25 mouse cellular contexts compared by ENCODE assay signal in the genomic region with DNA sequence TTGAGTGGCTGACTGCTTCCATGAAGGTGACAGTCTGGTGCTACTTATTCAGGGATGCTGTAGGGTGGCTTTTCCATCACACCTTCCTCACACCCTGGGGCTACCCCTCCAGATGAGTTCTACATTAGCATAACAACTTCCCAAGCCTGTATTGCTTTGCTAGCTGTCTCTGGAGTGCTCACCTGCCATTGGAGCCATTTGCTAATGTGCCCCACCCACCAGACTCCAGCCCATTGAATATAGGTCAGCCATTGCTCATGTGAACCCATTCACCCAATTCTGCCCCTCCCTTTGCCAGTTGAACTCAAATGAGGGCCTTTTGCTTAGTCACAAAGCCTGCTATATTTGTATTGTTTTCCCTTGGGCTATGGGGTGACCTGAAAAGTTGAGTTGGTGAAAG.
A peak's percentile ranks its signal among the peaks of the same experiment; 100 is the strongest.
DNase-seq lines count a peak whose midpoint lies in the region; ATAC-seq and TF ChIP-seq lines count a peak whose summit lies in the region.
"Had no signal": no experiment of that assay in that cellular context is flagged by ENCODE, and none has a peak within 500 bp of the region (broad histone marks: within the 10 kb centered on the region; RNA-seq: fewer than 3 reads in every experiment).

No protein-coding gene starts in this region.

- no peak for ATAC-seq in CD4-positive, CD25-positive, alpha-beta regulatory T cell, adult 4 months
- no peak for ATAC-seq in activated CD4-positive, CD25-positive, alpha-beta regulatory T cell, adult 4 months
- ATAC-seq: forebrain, embryonic 13.5 days; forebrain, embryonic 16.5 days; hindbrain, embryonic 16.5 days; intestine, embryonic 16.5 days had no signal

- H3K36me3 ChIP-seq in ES-E14 (ENCODE audit: control insufficient read depth, insufficient read depth, low read length, poor library complexity, severe bottlenecking), result no peaks in the 10 kb centered on the region
- H3K36me3 ChIP-seq: forebrain, embryonic 10.5 days; heart, embryonic 15.5 days; hindbrain, embryonic 13.5 days had no signal

- H3K4me3 ChIP-seq in ES-E14 (ENCODE audit: insufficient read depth in 1 of 2, low read depth in 1 of 2, low read length in 2 of 2, poor library complexity in 1 of 2, severe bottlenecking in 1 of 2), result no peak overlapping the region
- H3K4me3 ChIP-seq: forebrain, embryonic 10.5 days; forebrain, embryonic 13.5 days; heart, embryonic 12.5 days; heart, embryonic 15.5 days; hindbrain, embryonic 10.5 days; hindbrain, embryonic 13.5 days had no signal

- in situ Hi-C loops in ES-E14 (cut with MboI; ENCODE audit: low sequenced_read_pairs in 2 of 2, unreplicated experiment in 2 of 2), result loop anchor here (10.0 to 25.0 kb wide), 2 partner anchors 567 to 575 kb away; no protein-coding TSS in a partner anchor

- peak; percentile 54 for DNase-seq in CD4-positive, CD25-positive, alpha-beta regulatory T cell, adult 2 months (ENCODE audit: low read depth, low spot score)
- peak; percentile 48 for DNase-seq in CD4-positive helper T cell, adult 2 months (ENCODE audit: low read depth, low spot score)
- DNase-seq in ES-E14 (ENCODE audit: low read depth, low spot score), result peak; percentile 57
- DNase-seq in induced T-regulatory cell, adult 2 months (ENCODE audit: low read depth), result peak; percentile 76
- DNase-seq in layer of hippocampus, postnatal 14 days (ENCODE audit: low spot score in 2 of 2), result no peak
- DNase-seq: adrenal gland, postnatal 10 days; adrenal gland, postnatal 36 days; cerebellum, adult 18-20 months; cerebellum, adult 9-10 months; cerebellum, postnatal 14 days; gastrocnemius, postnatal 10 days; gastrocnemius, postnatal 36 days; heart, postnatal 10 days; heart, postnatal 36 days had no signal

- H3K4me1 ChIP-seq in ES-E14 (ENCODE audit: control insufficient read depth in 2 of 2, insufficient read depth in 2 of 2, low read length in 2 of 2, poor library complexity in 1 of 2), result peaks cover 0 to 5% of the 10 kb centered on the region in 2 experiments; a peak in 1 of 4 replicates
- H3K4me1 ChIP-seq: forebrain, embryonic 10.5 days; forebrain, embryonic 13.5 days; hindbrain, embryonic 10.5 days had no signal

- no peak overlapping the region for H3K27ac ChIP-seq in ES-E14 (ENCODE audit: insufficient read depth, low read depth, low read length, poor library complexity, severe bottlenecking)
- H3K27ac ChIP-seq: forebrain, embryonic 10.5 days; forebrain, embryonic 13.5 days; heart, embryonic 15.5 days; hindbrain, embryonic 10.5 days; hindbrain, embryonic 13.5 days had no signal

- no peaks in the 10 kb centered on the region for H3K9me3 ChIP-seq in ES-E14 (ENCODE audit: control insufficient read depth, insufficient read depth, low read depth, low read length)
- H3K9me3 ChIP-seq: forebrain, embryonic 10.5 days; forebrain, embryonic 13.5 days; heart, embryonic 12.5 days; heart, embryonic 15.5 days had no signal

- H3K9ac ChIP-seq in ES-E14 (ENCODE audit: insufficient read depth, low read depth, low read length, poor library complexity, severe bottlenecking), result no peak overlapping the region
- H3K9ac ChIP-seq: forebrain, embryonic 13.5 days; heart, embryonic 12.5 days; heart, embryonic 15.5 days; hindbrain, embryonic 13.5 days had no signal

TF ChIP-seq in ES-E14, 5 proteins besides CTCF, POLR2A, EP300 and RAD21:
- no peak for TF ChIP-seq ZNF384 (IDR thresholded peaks at IDR 0.05; ENCODE audit: low read depth, low read length)
- no peak for TF ChIP-seq MAFK (IDR thresholded peaks at IDR 0.05; ENCODE audit: insufficient read depth, low read depth, low read length)
- TF ChIP-seq CHD2 (IDR thresholded peaks at IDR 0.05; ENCODE audit: low read depth, low read length), result no peak
- TF ChIP-seq HCFC1 (IDR thresholded peaks at IDR 0.05; ENCODE audit: borderline replicate concordance, insufficient read depth, low read length), result no peak
- TF ChIP-seq ZC3H11A (IDR thresholded peaks at IDR 0.05; ENCODE audit: borderline replicate concordance, low read depth, low read length), result no peak

Comparison
In these comparisons a context has a peak if more than half of its experiments do, and no peak if none do; other contexts are left out.
1. DNase-seq: peak in CD4-positive, CD25-positive, alpha-beta regulatory T cell, adult 2 months (single experiment), CD4-positive helper T cell, adult 2 months (single experiment), ES-E14 (single experiment) and induced T-regulatory cell, adult 2 months (single experiment); none in layer of hippocampus, postnatal 14 days (0 of 2).